Mouse (Mus musculus): Measurements from ENCODE around the gene Rsrp1.
"Not testable (repeated sequence)": the region's sequence is repeated elsewhere in the genome, so short reads cannot be mapped to it uniquely, and the experiment has no call there.

Rsrp1 gene

DNA sequence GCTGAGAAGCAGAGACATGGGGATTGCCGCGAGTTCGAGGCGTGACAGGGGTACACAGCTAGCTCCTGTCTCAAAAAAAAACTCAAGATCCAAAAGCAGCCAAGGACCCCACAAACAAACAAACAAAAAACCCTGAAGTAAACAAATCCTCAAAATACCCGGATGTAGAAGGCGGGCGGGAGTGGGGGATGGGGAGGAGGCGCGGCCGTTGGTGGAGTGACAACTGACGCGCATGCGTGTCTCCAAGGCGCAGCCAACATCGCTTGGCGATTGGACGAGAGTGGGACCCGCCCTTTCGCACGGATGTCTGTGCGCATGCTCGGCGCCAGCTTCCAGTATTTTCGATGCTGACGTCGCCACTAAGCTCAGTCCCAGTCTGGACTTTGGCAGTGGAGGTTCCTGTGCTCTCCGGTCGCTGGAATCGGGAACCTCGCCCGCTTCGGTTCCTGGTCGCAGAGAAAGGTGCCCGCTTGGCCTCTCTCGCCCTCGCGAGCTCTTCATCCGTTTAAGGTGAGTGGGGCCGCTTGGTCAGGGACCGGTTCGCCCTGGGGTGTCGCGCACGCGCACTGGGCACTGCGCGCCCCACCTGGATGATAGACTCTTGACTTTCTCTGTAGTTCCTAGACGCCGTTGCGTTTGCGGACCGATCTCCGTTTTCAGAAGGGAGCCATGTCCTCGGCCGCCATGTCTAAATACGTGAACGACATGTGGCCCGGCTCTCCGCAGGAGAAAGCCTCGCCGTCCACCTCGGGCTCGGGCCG, at the start of gene Rsrp1:
Rsrp1 (plus strand) TSS at position 335 of the 761 bp plus-strand sequence.
- DNase-seq (ENCODE audit: low read depth, low spot score), result peak; percentile 100

GRCm38 (mm10) chr4:134876171-134876570, 47.2 kb upstream of the Rsrp1 start:
- DNase-seq (ENCODE audit: low read depth, low spot score), result no peak

GRCm38 (mm10) chr4:134879410-134879981, 43.9 kb upstream of the Rsrp1 start:
- no peak for DNase-seq (ENCODE audit: low read depth, low spot score)

DNA sequence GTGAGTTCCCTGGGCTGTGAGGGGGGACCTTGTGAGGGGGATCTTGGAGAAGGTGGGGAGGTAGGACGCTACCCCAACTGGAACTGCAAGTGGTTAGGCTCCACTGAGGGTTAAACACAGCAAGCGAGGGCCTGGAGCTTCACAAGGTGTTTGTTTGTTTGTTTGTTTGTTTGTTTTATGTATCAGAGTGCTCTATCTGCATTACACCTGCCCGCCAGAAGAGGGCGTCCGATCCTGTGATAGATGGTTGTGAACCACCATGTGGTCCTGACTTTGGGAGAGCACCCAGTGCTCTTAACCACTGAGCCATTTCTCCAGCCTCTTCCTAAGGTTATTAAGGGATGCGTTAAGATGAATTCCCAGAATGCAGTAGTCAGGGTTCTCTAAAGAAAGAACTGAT, 43.4 kb upstream of the Rsrp1 start:
- no peak for DNase-seq (ENCODE audit: low read depth, low spot score)

GRCm38 (mm10) chr4:134883266-134883665, 40.1 kb upstream of the Rsrp1 start:
- no peak for DNase-seq (ENCODE audit: low read depth, low spot score)

- DNase-seq (ENCODE audit: low read depth, low spot score), result no peak
These were observed 39.6 kb upstream of the Rsrp1 start for GRCm38 (mm10) chr4:134883808-134884207.

- DNase-seq (ENCODE audit: low read depth, low spot score), result no peak
These were observed 39.0 kb upstream of the Rsrp1 start for GRCm38 (mm10) chr4:134884364-134884763.

GRCm38 (mm10) chr4:134892096-134892495, 31.3 kb upstream of the Rsrp1 start:
- no peak for DNase-seq (ENCODE audit: low read depth, low spot score)

- DNase-seq (ENCODE audit: low read depth, low spot score), result no peak
These were observed 26.1 kb upstream of the Rsrp1 start for GRCm38 (mm10) chr4:134897256-134897655.

- no peak for DNase-seq (ENCODE audit: low read depth, low spot score)
These were observed 22.3 kb upstream of the Rsrp1 start for GRCm38 (mm10) chr4:134901126-134901525.

DNA sequence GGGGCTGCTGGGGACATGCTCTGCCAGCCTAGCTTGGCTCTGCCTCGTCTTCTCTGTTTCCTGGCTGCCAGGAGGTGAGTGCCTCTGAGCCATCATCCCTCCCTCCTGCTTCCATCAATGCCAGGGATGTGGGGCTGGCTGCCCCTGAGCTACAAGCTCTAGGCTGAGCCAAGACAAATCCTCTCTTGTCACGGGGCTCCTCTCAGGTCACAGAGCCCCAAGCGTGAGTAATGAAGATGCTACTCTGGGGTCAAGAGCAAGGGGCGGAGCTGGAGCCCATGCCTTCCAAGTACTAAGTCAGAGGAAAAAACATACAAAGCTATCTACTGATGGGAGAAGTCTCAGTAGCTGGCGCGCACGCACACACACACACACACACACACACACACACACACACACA, 20.3 kb upstream of the Rsrp1 start:
- DNase-seq (ENCODE audit: low read depth, low spot score), result no peak

GRCm38 (mm10) chr4:134911406-134911805, 12.0 kb upstream of the Rsrp1 start:
- DNase-seq (ENCODE audit: low read depth, low spot score), result not testable (repeated sequence)

DNA sequence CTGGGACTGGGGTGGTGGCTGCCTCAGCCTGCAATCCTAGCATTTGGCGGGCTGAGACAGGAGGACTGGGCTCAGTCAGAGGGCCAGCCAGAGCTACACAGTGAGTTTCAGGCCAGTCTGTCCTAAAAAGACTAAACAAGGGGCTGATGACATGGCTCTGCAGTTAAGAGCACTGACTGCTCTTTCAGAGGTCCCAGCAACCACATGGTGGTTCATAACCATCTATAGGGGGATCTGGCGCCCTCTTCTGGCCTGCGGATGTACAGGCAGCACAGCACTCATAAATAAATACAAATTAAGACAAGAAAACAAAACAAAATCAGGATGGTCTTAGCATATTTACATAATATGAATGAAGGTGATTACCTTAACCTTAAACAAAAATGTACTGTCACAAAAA, 10.0 kb upstream of the Rsrp1 start:
- no peak for DNase-seq (ENCODE audit: low read depth, low spot score)

GRCm38 (mm10) chr4:134914122-134914863, 9.1 kb upstream of the Rsrp1 start:
- no peak for DNase-seq (ENCODE audit: low read depth, low spot score)

DNA sequence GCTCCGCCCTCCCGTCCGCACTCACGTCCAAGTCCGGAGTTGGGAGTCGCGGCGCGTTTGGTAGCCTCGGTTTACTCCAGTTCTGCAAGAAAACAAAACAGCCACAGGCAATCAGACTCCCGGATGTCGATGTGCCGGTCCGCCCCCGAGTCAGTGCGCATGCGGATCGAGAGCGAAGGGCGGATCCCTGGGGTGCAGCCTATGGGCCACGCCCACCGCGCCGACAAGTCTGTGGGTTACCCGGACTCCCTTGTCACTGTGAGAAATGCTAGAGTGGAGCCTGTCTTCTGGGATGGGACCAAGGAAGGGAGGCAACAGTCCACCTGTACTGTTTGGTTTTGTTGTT, 8.6 kb upstream of the Rsrp1 start, which contains the start of gene Tmem50a:
Tmem50a (minus strand) TSS at position 161 of the 346 bp plus-strand sequence.
- DNase-seq (ENCODE audit: low read depth, low spot score), result peak; percentile 91

DNA sequence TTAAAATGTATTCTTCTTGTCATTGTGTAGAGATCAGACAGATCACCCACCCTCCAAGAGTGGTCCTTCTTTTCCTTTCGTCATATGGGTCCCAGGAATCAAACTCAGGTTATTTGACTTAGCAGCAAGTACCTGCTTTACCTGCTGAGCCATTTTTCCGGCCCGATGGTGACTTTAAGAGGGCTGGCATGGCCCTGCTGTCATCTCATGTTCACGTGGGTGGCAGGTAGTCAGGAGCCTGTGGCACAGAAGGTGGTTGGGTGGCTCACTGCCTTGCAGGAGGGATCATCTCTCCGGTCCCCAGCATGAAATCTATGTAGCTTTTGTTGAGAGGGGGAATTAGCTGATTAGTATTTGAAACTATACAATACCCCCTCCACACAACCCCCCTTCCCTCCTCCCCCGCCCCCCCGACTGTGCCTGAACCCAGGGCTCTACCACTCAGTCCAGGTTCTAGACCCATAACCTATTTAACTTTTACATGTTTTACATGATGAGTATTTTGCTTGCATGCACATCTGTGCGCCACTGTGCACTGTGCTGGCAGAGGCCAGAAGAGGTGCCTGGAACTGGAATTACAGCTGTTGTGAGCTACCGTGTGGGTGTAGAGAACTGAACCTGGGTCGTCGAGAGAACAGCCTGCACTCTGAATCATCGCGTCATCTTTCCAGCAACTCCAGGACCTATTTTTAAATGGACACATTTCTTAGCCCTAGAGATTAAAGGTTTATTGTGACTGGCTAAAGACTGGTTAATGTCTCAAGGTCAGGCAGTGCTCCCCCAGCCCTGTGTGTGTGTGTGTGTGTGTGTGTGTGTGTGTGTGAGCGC, 8.0 kb upstream of the Rsrp1 start:
- peak; percentile 58 for DNase-seq (ENCODE audit: low read depth, low spot score)

- no peak for DNase-seq (ENCODE audit: low read depth, low spot score)
These were observed 6.2 kb upstream of the Rsrp1 start for GRCm38 (mm10) chr4:134917194-134917593.

DNA sequence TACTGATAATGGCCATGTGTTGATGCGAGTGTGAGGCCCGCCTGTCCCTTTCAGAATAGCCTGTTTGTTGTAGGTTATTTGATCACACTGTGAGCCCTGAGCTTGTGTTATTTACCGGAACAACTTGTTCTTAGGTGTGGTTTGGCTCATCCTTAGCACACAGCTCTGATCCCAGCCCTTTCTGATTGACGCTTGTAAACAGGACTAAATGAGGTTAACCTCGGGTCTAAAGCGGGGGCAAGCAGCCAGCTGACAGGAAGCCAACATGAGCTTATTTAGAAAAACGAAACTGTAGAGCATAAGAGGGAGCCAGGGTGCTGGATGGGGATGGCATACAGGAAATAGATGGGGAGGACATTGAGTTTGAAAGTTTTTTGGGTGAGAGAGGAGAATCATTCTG, 5.0 kb upstream of the Rsrp1 start:
- peak; percentile 93 for DNase-seq (ENCODE audit: low read depth, low spot score)

DNA sequence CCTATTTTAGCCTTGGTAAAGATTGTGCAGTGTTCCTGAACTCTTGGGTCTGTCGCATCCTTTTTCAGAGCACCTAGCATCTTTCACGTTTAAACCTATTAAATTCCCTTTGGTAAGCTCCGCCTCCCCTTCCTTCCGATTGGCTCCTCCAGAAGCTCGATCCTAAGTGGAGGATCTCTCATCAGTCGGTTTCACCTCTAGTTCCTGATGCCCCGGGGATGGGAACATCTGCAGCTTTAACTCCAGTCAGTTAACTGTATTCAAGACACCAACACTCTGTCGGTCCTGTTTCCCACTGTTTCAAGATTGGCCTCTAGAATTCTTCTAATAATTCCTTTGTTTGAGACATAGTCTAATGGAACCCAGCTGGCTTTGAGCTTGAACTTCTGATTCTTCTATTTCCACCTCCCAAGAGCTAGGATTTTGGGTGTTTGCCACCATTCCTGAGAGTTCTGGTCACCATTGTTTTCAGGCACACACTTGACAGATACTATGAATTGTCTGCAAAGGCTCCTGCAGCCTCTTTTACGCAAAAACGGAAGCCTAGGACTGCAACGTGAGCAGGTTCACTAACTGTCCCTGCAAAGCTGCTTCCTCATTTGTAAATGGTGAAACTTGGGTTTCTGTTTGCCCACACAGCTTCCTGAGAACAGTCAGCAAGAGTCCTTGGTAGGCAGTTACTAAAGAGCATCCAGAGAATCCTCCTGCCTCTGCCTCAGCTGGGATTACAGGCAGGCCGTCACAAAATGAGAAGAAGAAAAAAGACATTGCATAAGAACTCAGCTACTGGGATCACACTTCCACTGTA, 3.5 kb upstream of the Rsrp1 start:
- no peak for DNase-seq (ENCODE audit: low read depth, low spot score)

- DNase-seq (ENCODE audit: low read depth, low spot score), result no peak
These were observed 2.8 kb upstream of the Rsrp1 start for GRCm38 (mm10) chr4:134920631-134921030.

DNA sequence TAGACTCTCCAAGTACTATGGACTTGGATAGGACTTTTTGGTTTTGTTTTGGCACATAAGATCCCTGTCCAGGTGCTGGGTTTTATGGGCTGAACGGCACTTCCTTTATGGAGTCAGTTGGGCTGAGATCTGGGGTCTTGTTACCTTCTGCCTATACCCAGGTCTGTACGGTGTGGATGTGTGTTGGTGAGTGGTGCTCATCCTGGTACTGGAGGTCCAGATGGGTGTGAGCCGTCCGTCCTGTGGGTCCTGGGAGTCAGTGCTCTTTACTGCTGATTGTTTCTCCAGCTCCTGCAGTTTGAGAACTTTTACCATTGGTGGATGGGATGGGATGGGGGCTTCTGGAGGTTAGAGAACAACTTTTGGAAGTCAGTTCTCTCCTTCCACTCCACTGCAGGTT, 1.7 kb upstream of the Rsrp1 start:
- no peak for DNase-seq (ENCODE audit: low read depth, low spot score)

All from skeletal muscle tissue, adult 2 months (tissue).